Mouse (Mus musculus): ENCODE measurements around the gene Ubap1l.
A peak's percentile ranks its signal among the peaks of the same experiment; 100 is the strongest.

The Ubap1l gene

DNA sequence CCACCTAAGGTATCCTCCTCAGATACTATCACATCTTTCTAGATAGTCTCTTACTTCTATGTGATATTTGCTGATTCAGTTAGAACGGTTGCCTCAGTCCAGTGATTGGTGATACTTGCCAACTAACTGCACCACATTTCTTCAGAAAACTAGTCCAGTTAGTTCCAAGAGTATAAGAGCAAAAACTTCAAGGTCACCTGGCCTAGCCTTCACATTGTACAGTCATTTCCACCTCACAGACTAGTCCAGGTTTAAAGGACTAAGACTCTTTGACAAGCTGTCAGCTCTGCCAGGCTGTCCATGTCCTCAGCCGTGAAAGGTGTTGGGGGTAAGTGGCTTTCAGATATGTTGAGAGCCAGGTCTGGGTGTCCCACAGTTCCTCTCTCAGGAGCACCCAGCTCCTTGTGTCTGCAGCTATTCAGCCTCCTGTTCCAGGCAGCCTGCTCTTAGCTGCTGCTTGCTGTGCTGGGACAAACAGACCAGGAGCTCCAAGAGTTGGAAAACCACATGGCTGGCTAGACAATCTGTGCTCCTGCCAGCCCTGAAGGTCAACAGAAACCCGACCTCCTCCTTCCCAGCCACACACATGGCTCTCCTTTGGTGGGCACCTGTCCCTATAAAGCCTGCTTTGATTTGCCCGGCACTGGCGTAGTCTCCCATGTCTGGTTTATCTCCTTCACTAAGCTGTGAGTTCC lies 13.8 kb downstream of the Ubap1l start:
- DNase-seq (ENCODE audit: low spot score), result no peak

DNA sequence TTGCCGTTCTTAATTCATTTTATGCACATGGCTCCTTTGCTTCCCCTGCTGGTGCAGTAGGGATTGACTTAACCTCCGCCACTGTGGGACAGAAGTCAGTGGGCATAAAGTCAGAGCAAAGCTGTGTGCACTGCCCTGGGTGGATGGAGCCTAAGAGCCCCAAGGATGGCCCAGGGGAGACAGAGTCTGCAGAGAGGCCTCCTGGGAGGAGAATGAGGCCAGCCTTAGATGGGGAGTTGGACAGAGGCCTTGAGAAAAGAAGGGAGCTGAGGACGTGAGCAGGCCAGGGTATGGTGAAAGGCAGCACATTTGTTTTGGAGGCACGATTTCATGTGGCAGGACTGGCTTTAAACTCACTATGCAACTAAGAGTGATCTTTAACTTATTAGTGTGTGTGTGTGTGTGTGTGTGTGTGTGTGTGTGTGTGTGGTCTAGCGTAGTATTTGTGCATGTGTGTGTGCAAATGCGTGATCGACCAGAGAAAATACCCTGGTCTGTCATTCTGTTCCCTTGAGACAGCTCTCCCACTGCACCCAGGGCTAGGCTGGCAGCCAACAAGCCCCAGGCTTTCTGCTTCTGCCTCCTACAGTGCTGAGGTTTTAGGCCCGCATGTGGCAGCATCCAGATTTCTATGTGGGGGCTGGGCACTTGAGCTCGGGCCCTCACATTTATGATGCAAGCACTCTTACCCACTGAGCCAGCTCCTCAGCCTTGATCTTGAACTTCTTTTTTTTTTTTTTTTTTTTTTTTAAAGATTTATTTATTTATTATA lies 14.5 kb downstream of the Ubap1l start:
- no peak for DNase-seq (ENCODE audit: low spot score)

DNA sequence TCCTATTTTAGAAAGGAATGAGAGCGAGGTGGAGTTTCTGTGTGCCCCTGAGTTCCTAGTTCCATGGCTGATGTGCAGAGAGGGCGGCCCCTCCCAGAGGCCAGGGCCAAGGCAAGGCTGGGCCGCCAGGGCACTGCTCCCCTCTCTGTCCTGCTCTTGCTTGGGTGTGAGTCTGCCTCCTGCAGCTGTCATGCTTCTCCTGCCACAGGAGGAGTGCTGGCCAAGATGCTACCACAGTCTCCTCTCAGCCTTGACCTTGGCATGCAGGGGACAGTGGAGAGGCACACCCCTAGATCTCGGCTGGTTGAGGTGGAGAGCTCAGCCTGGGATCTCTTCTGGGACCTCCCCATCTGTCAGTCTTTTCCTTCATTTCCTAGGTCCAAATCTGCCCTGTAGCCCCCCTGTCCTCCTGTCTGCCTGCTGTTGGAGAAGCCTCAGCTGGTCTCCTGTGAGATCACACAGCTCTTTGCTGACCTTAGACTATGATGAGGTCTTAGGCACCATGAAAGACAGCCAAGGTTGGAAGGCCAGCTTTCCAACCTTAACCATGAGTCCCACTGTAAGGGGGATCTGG lies 20.3 kb downstream of the Ubap1l start:
- no peak for DNase-seq (ENCODE audit: low spot score)

DNA sequence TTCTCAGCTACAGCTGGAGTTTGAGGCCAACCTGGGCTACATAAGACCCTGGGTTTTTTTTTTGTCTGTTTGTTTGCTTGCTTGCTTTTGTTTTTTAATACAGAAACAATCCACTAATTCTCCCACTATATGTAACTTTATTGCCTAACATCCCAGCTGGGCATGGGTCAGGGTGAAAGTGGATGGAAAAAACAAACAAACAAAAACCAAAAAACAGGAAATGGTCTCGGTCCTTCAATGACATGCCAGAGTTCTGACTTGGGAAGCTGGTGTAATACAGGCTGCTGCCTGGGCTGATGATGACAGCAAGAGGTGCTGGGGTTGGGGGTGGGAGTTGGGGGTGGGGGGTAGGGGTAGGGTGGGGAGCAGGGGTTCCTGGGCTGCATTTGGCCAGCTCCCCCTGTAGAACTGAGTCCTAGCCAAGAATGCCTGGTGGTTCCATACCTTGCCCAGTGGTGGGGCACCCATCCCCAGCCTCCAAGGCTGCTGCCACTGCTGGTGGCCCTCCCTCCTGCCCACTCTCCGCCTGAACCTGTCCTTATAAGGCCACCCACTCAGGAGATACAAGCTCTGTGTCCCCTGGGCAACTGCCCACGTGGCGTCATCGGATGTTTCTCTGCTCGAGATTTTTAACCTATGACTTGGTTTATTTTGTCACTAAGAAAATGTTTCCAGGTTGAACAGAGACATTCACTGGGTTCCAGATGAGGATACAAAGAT lies 21.4 kb downstream of the Ubap1l start:
- no peak for DNase-seq (ENCODE audit: low spot score)

DNA sequence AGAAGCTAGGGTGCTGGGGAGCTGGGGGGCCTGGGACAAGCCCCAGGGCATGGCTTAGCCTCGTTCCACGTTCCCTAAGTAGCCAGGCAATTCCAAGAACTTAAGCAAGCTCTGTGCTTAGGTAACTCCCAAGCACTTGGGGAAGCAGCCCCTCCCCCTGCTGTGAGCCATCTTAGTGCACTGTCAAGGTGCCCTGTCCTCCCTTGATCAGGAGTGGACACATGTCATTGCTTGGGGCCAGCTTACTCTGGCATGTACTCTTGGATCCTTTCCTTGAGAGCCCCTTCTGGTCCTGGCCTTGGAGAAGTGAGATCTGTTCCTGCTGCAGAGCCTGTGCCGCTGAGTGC lies 21.9 kb downstream of the Ubap1l start:
- DNase-seq (ENCODE audit: low spot score), result no peak

DNA sequence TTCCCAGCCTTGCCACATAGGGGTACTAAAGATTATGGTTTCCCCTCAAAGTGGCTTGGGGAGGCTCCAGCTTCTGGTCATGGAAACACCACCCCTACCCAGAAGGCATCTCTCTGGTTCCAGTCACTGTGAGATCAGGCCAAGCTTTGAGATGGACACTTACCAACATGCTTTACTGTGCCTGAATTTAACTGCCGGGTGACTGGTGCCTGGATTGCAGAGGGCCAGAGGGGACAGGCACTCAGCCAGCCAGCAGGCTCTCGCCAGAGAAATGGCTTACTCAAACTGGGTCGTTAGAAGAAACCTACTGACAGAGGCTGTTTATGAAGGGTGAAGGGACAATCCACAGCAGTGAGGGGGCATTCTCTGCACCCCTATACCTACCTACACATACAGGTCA lies 23.4 kb downstream of the Ubap1l start:
- DNase-seq (ENCODE audit: low spot score), result no peak

DNA sequence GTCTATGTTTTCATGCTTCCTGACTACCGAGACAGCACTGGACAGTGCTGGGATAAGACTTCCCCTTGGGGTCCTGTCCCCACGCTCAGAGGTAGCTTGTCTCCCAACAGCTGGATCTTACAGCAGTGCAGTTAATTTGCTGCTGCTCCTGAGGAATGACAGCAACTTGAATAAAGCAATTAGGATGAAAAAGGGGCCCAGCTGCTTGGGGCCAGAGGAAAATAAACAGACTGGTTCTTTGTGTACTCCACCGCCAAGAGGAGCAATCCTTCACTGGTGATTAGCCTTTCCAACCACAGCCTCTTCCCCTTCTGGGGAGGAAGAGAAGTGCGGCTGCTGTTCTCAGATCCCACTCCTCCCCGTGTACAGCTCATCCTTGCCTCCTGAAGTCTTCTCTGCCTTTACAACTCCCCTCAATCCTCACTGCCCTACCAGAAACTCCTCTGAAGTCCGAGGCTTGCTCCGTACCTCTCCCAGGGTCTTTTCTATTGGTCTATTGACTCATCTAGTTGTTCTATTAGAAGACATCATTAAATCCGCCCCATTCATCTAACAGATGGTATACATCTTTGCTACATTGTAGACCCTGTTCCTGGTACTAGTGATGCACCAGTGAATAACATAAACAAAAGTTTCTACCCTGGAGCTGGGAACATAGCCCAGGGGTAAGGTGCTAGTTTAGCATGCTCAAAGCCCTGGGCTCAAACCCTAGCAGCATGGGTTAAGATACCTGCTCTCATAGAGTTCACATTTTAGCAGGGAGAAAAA lies 25.7 kb downstream of the Ubap1l start:
- no peak for DNase-seq (ENCODE audit: low spot score)

DNA sequence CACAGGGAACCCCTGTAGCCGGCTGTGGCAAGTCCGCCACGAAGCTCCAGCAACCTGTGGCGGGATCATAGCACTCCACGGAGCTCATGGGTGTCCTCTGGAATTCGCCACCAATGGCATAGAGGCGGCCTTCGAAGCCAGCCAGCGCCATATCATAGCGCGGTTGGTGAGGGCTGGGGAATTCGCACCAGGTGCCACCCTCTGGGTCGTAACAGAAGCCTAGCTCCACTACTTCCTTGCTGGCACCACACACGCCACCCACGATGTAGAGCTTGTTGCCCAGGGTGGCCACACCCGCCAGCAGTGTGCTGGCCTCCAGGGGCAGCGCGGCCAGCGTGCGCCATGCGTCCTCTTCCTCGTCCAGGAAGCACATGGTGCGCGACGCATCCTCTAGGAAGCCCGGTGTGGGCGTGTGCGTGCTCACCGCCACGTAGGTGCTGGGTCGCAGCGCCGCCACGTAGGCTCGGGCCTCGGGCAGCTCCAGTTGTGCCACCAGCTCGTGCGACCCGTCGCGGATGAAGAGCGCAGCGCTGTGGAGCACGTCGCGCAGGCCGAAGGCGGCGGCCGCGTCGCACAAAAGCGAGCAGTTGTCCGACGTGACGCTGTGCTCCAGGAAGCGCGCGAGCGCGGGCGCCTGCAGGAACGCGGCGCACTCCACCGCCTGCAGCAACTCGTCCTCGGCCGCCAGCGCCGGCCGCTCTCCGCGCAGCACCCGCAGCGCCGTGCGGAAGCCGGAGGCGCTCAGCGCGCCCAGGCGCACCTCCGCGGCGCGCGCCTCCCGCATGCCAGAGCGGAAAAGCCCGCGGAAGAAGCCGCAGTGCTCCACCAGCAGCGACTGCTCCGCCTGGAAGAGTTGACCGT lies 30.1 kb downstream of the Ubap1l start:
- DNase-seq (ENCODE audit: low spot score), result peak; percentile 26

DNA sequence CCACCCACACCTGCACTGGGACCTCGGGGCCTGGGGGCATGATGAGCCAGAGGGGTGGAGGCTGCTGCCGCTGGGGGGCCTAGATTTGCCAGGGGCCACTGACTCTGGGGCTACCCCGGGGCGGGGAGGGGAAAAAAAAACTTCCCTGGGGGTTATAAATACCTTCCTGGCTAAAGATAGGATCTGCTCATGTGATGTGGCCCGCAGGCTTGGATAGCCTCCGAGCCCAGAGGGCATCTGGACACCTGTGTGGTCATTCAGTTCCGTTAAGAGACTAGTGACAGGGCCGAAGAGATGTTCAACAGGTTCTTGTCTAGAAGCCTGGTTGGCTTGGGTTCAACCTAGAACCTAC lies 30.7 kb downstream of the Ubap1l start, which contains the start of gene Kbtbd13:
Gene Kbtbd13, minus strand, starts transcription at position 40 of the 352 bp plus-strand sequence.
- DNase-seq (ENCODE audit: low spot score), result no peak

DNA sequence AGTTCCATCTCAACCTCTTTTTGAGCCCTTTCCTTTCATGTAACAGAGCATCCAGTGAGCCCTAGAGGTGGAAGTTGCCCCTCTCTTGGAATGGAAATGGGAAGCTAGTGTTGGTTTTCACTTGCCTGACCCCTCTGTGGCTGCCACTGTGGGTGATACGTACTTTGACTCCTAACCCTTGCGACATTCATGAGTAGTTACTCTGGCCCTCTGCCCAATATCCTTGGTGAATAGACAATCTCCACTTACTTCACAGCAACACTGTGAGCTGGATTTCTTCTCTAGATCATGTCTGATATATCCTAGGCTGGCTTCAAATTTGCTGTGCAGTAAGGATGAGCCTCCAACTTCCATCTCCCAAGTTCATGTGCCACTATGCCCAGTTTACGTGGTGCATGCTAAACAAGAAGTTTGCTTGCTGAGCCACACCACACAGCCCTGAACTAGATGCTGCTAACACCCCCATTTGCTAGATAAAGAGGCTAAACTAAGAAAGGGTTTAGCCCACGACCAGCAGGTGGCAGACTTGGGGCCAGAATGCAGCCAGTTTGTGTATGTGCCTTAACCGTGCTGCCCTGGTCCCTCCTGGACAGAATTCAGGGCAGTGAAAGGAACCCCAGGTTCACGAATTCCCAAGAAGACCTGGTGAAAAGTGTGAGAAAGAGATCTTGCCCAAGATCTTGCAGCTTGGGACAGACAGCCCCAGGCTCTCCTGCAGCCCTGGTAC lies 32.0 kb downstream of the Ubap1l start:
- peak; percentile 56 for DNase-seq (ENCODE audit: low spot score)

DNA sequence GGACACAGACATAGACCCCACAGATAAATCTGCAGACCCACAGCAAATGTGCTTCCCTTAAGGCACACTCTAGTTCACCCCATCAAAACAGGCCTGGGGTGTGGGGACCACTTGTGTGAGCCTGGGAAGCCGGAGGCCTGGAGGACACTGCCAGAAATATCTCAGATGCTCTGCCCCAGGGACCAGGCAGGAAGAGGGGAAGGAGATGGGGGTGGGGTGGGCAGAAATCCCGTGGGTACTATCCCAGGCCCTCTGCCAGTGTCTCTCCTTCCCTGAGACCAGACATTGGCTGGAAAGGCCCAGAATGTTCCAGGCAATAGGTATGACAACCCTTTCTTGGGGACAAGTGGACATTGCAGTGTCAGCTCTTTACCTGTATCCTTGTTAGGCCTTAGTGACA lies 32.8 kb downstream of the Ubap1l start:
- DNase-seq (ENCODE audit: low spot score), result no peak

DNA sequence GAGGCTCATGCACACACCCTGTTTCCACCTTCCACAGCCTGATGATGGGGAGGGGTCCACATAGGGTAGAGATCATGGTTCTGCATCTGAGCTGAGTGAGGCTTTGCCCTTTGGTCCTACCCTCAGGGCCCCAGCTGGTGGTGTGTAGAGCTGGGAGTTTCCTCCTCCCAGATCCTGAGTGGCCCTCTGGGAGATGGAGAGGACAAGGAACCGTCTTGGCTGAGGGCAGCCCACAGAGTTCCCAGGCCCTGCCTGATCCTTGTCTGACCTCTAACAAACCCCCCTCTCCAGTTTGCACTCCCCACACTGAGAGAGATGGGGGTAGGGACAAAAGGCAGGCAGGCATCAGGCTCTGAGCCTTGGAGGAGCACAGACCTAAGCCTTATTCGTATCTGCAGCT lies 33.5 kb downstream of the Ubap1l start:
- DNase-seq (ENCODE audit: low spot score), result no peak

DNA sequence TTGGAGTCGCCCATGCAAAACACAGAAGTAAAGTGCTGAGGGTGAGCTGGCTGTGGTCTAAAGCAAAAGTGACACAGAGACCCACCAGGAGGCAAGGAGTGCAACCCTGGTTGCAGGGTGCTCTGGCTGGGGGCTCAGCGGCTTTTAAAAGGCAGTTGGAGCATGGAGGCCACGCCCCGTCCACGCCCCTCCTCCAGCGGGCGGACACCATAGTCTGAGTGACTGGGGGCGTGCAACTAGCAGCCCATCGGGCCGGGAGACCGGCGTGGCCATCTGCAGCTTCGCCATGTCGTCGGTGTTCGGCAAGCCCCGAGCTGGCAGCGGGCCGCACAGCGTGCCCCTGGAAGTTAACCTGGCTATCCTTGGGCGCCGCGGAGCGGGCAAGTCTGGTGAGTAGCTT lies 37.4 kb downstream of the Ubap1l start, which contains the start of gene Rasl12:
Gene Rasl12, plus strand, starts transcription at position 228 of the 400 bp plus-strand sequence.
- DNase-seq (ENCODE audit: low spot score), result peak; percentile 66

DNA sequence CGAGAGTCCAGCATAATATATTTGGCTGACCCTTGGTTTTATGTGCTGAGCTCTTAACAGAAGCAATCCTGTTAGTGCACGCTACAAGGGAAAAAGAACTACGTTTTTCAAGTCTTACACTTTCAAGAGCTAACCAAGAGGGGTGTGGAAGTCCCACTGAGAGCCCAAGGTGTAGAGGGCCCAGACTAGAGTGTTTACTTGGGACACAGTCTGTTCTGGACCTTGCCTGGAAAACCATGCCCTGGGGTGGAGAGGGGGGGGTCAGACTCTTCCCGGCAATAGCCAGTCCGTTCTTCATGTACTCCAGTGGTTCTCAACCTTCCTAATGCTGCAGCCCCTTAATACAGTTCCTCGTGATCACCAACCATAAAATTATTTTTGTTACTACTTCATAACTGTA lies 39.1 kb downstream of the Ubap1l start:
- no peak for DNase-seq (ENCODE audit: low spot score)

DNA sequence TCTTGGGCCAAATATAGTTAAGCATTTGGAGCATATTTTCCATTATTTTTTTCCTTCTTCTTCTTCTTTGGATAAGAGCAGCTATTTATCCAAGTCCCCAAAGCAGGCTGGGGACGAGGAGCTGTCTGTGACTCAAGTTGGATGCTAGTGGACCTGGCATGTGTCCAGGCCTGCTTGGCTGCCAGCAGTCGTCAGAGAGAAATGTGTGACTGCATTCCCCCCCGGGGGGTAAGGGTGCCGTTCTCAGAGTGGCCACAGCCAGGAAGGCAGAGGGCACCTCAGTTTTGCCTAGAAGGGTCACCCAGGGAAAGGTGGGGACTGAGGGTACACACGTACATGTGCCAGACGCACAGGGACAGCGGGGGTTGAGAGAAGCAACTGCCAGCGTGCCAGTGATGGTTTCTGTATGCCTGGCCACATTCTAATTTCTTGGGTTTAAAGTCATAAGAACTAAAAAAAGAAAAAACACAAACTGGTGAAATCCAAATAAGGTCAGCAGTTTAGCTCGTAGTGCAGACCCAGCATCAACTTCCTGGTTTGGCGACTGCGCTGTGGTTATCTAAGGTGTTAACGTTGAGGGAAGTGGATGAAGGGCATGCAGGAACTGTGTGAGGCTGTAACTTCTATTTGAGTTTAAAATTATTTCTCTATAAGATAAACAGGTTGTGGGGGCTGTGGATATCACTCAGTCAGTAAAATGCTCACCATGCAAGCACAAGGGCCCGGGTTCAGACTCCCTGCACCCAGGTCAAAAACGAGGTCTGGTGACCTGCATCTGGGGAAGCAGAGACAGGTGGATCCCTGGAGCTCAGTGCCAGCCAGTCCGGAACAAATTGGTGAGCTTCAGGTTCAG lies 43.7 kb downstream of the Ubap1l start:
- no peak for DNase-seq (ENCODE audit: low spot score)

DNA sequence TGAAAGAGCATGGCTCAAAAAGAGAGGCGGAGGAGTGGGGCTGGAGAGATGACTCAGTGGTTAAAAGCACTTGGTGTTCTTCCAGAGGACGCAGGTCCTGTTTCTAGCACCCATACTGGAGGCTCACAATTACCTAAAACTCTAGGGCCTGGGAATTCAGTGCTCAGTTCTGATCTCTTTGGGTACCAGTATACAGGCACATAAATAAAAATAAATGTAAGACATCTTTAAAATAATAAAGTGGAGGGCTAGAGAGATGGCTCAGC lies 44.3 kb downstream of the Ubap1l start:
- DNase-seq (ENCODE audit: low spot score), result no peak

DNA sequence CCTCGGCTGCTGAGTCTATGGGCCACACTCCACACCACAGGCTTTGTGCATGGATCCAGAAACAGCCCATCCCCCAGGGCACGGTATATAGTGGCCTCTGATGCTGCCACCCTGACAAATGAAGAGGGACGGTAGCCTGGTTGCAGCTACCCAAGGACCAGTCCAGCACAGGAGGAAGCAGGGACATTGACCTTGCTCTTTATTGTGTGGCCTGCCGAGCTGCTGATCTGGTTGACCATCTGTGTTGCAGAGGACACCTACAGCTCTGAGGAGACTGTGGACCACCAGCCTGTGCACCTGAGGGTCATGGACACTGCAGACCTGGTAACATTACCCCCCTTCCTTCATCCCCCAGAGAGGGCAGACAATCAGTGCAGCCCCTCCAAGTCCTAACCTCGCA lies 46.5 kb downstream of the Ubap1l start:
- no peak for DNase-seq (ENCODE audit: low spot score)

DNA sequence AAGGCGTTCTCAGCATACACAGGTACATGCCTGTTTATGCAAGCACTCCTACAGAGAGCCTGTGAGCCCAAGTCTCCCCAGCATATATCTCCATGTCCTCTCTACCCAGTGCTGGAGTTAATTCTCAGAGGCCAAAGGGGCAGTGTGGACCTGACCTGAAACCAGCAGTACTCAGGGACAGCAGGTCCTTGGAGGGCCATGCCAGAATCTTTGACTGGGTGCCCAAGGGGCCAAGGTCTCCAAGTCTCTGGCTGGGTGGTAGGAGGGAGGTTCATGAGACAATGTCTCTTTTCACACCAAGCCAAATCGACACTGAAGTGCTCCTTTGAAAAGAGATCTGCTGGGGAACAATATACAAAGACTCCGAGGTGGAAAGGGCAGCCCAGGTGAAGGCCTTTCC lies 47.0 kb downstream of the Ubap1l start:
- DNase-seq (ENCODE audit: low spot score), result no peak

DNA sequence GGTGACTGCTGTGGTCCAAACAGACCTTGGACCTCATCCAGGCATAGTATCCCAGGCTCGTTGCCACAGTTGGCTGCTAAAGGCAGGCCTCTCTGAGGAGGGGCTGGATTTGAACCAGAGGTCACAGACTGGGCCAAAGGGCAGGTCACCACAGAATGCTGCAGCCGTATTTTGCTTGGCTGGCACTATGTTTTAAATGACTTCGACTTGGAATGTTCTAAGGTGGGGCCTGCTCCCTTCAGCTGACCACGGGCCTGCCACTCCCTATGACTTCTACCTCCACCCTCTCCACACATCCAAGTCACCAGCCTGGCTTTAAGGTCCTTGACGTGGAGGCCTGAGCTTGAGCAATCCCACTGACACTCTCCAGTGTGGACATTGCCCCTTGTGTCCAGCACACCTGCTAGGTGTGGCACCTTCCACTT lies 48.0 kb downstream of the Ubap1l start:
- DNase-seq (ENCODE audit: low spot score), result peak; percentile 62

DNA sequence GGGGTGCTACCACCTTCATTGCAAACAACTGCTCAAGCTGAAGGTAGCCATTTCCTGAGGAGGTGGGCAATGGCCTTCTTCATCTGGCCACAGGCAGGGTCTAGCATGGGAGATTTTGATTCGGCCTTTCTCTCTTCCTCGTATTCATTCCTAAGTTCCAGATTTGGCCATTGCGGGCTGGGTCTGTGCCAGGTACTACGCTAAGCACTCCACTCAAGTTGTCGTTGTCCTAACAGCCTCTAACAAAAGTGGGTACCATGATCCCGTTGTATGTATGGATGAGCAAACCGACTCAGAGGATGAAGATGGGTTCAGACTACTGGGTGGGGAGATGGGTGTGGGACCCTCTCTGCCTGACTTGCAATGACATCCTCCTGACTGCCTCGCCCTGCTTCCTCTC lies 49.5 kb downstream of the Ubap1l start:
- DNase-seq (ENCODE audit: low spot score), result no peak
